Mouse (Mus musculus): ENCODE measurements around the gene Nlrc4. TPM values are rescaled to one million over a fixed set of nuclear protein-coding genes. Genes with fewer than 3 reads are reported as not detected.

Nlrc4 gene
- polyA plus RNA-seq, 1 experiment from 2014 or later = 0.33 TPM

DNA sequence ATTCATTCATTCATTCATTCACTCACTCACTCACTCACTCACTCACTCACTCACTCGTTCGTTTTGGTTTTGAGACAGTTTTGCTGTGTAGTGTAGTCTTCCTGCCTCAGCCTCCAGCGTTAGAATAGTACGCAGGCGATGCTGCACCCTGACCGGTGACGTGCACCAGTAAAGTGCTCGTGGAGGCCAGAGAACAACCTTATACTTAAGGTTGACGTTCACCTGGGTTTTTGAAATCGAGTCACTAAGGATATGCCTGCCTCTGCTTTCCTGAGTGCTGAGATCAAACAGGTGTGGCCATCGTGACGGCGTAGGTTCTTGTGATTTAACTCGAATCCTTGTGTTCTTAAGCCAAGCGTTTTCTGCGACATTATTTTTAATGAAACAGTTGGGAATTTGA lies 64.1 kb downstream of the Nlrc4 start:
- peak overlapping the region; percentile 35 for H3K27ac ChIP-seq (ENCODE audit: low read length)
- H3K4me2 ChIP-seq (ENCODE audit: low read length) = peak overlapping the region; percentile 46
- H3K27me3 ChIP-seq (ENCODE audit: control insufficient read depth, insufficient read depth, low read depth, low read length) = no peaks in the 10 kb centered on the region
- H3K9ac ChIP-seq (ENCODE audit: low read depth, low read length) = peak overlapping the region; percentile 3; the same call in 1 of the 2 replicates
- H3K4me1 ChIP-seq (ENCODE audit: control insufficient read depth, insufficient read depth, low read length) = peaks cover 8% of the 10 kb centered on the region; the same call in 1 of the 2 replicates
- 34% methylated on average over 16 of the region's 16 CpGs for WGBS
- ATAC-seq = peak; percentile 49
- no peaks in the 10 kb centered on the region for H3K9me3 ChIP-seq (replicated peaks; ENCODE audit: control insufficient read depth, low read length, poor library complexity, severe bottlenecking)
- no peaks in the 10 kb centered on the region for H3K36me3 ChIP-seq (ENCODE audit: control insufficient read depth, insufficient read depth, low read length)
- H3K4me3 ChIP-seq (ENCODE audit: low read depth, low read length) = peak overlapping the region; percentile 83

- H3K27me3 ChIP-seq (ENCODE audit: control insufficient read depth, insufficient read depth, low read depth, low read length) = no peaks in the 10 kb centered on the region
- no peak overlapping the region for H3K9ac ChIP-seq (ENCODE audit: low read depth, low read length)
- WGBS = 71% methylated on average over 2 of the region's 2 CpGs
- no peaks in the 10 kb centered on the region for H3K9me3 ChIP-seq (replicated peaks; ENCODE audit: control insufficient read depth, low read length, poor library complexity, severe bottlenecking)
- H3K4me2 ChIP-seq (ENCODE audit: low read length) = no peak overlapping the region
- no peak for ATAC-seq
- no peak overlapping the region for H3K4me3 ChIP-seq (ENCODE audit: low read depth, low read length)
- no peak overlapping the region for H3K27ac ChIP-seq (ENCODE audit: low read length)
- peaks cover 8% of the 10 kb centered on the region; the same call in 1 of the 2 replicates for H3K4me1 ChIP-seq (ENCODE audit: control insufficient read depth, insufficient read depth, low read length)
- H3K36me3 ChIP-seq (ENCODE audit: control insufficient read depth, insufficient read depth, low read length) = no peaks in the 10 kb centered on the region
These were observed 64.6 kb downstream of the Nlrc4 start for GRCm38 (mm10) chr17:74394381-74394780.

- no peak overlapping the region for H3K4me2 ChIP-seq (ENCODE audit: low read length)
- no peak overlapping the region for H3K9ac ChIP-seq (ENCODE audit: low read depth, low read length)
- H3K4me1 ChIP-seq (ENCODE audit: control insufficient read depth, insufficient read depth, low read length) = no peaks in the 10 kb centered on the region
- no peaks in the 10 kb centered on the region for H3K27me3 ChIP-seq (ENCODE audit: control insufficient read depth, insufficient read depth, low read depth, low read length)
- 83% methylated on average over 3 of the region's 3 CpGs for WGBS
- ATAC-seq = no peak
- H3K36me3 ChIP-seq (ENCODE audit: control insufficient read depth, insufficient read depth, low read length) = peaks cover 16% of the 10 kb centered on the region
- no peak overlapping the region for H3K27ac ChIP-seq (ENCODE audit: low read length)
- H3K4me3 ChIP-seq (ENCODE audit: low read depth, low read length) = no peak overlapping the region
- no peaks in the 10 kb centered on the region for H3K9me3 ChIP-seq (replicated peaks; ENCODE audit: control insufficient read depth, low read length, poor library complexity, severe bottlenecking)
These were observed 69.1 kb downstream of the Nlrc4 start for GRCm38 (mm10) chr17:74389847-74390246.

GRCm38 (mm10) chr17:74386657-74387056 lies 72.3 kb downstream of the Nlrc4 start:
- no peak overlapping the region for H3K4me2 ChIP-seq (ENCODE audit: low read length)
- no peak for ATAC-seq

GRCm38 (mm10) chr17:74376916-74377315 lies 82.0 kb downstream of the Nlrc4 start:
- 98% methylated on average over 1 of the region's 1 CpGs for WGBS
- Histone ChIP-seq H3K9ac (ENCODE audit: low read depth, low read length) (no peak overlapping the region), H3K36me3 (ENCODE audit: control insufficient read depth, insufficient read depth, low read length) (peaks cover 37% of the 10 kb centered on the region), H3K9me3 (replicated peaks; ENCODE audit: control insufficient read depth, low read length, poor library complexity, severe bottlenecking) (no peaks in the 10 kb centered on the region), H3K4me3 (ENCODE audit: low read depth, low read length) (no peak overlapping the region), H3K4me2 (ENCODE audit: low read length) (no peak overlapping the region), H3K4me1 (ENCODE audit: control insufficient read depth, insufficient read depth, low read length) (no peaks in the 10 kb centered on the region), H3K27ac (ENCODE audit: low read length) (no peak overlapping the region), H3K27me3 (ENCODE audit: control insufficient read depth, insufficient read depth, low read depth, low read length) (no peaks in the 10 kb centered on the region)
- no peak for ATAC-seq

More at GRCm38 (mm10) chr17:74386657-74387056, 72.3 kb downstream of the Nlrc4 start:
- Histone ChIP-seq H3K27ac (ENCODE audit: low read length) (no peak overlapping the region), H3K4me1 (ENCODE audit: control insufficient read depth, insufficient read depth, low read length) (no peaks in the 10 kb centered on the region), H3K9me3 (replicated peaks; ENCODE audit: control insufficient read depth, low read length, poor library complexity, severe bottlenecking) (no peaks in the 10 kb centered on the region), H3K4me3 (ENCODE audit: low read depth, low read length) (no peak overlapping the region), H3K9ac (ENCODE audit: low read depth, low read length) (no peak overlapping the region), H3K36me3 (ENCODE audit: control insufficient read depth, insufficient read depth, low read length) (peaks cover 36% of the 10 kb centered on the region), H3K27me3 (ENCODE audit: control insufficient read depth, insufficient read depth, low read depth, low read length) (no peaks in the 10 kb centered on the region)

Other genes with a start within 250 kb of the Nlrc4 start
- 50.6 and 51.6 TPM in 2 replicates for gene Memo1, start 163.6 kb downstream of the Nlrc4 start, polyA plus RNA-seq (2015; fragmentation: Nextera tagmentation; extraction: Ambion mirVana)
- gene Dpy30, start 135.2 kb downstream of the Nlrc4 start, polyA plus RNA-seq (2015; fragmentation: Nextera tagmentation; extraction: Ambion mirVana) = 204 and 220 TPM in 2 replicates
- 22.0 and 26.7 TPM in 2 replicates for gene Spast, start 120.2 kb downstream of the Nlrc4 start, polyA plus RNA-seq (2015; fragmentation: Nextera tagmentation; extraction: Ambion mirVana)
- 30.4 and 30.9 TPM in 2 replicates for gene Slc30a6, start 63.5 kb downstream of the Nlrc4 start, polyA plus RNA-seq (2015; fragmentation: Nextera tagmentation; extraction: Ambion mirVana)
- 45.8 and 53.0 TPM in 2 replicates for gene Yipf4, start 30.4 kb upstream of the Nlrc4 start, polyA plus RNA-seq (2015; fragmentation: Nextera tagmentation; extraction: Ambion mirVana)
- gene Birc6, start 69.2 kb upstream of the Nlrc4 start, polyA plus RNA-seq (2015; fragmentation: Nextera tagmentation; extraction: Ambion mirVana) = 85.9 and 91.5 TPM in 2 replicates

Measured in midbrain, embryonic 16.5 days (tissue).